Mouse (Mus musculus): ENCODE results near the gene Usp17le. TPM values are rescaled to one million over a fixed set of nuclear protein-coding genes. Genes with fewer than 3 reads are reported as not detected.
"Not testable (repeated sequence)": the region's sequence is repeated elsewhere in the genome, so short reads cannot be mapped to it uniquely, and the experiment has no call there.

Usp17le gene
- not detected for total RNA-seq (2022)

GRCm38 (mm10) chr7:104777370-104777769 lies at the start of gene Usp17le:
Usp17le (minus strand) TSS chr7:104777470.
- not testable (repeated sequence) for DNase-seq (ENCODE audit: low spot score)

GRCm38 (mm10) chr7:104810335-104810734 lies 33.1 kb upstream of the Usp17le start:
- DNase-seq (ENCODE audit: low spot score): not testable (repeated sequence)

DNA sequence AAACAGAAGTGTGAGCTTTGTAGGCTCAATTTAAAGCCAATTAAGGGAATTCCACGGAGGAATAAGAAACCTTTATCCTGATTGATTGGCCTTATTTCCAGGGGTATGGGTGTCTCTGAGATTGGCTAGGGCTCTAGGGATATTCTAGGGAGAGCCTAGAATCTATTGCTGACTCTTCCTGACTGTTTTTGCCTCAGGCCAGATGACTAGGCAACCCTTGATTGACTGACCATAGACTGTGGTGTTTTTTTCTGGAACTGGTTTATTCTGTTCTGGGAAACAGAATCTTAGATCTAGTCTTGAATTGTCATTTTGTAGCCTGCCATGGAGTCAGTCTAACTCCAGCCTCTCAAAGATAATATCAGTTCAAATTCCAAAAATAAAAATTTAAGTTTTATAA lies 13.5 kb upstream of the Usp17le start:
- no peak for DNase-seq (ENCODE audit: low spot score)

Other genes with a start within 250 kb of the Usp17le start
- not detected for gene Olfr651, start 227.3 kb downstream of the Usp17le start, total RNA-seq (2022)
- gene Olfr652, start 216.6 kb downstream of the Usp17le start, total RNA-seq (2022): not detected
- not detected for gene Olfr653, start 200.2 kb downstream of the Usp17le start, total RNA-seq (2022)
- not detected for gene Olfr654, start 190.4 kb downstream of the Usp17le start, total RNA-seq (2022)
- not detected for gene Olfr655, start 175.7 kb downstream of the Usp17le start, total RNA-seq (2022)
- not detected for gene Olfr656, start 163.5 kb downstream of the Usp17le start, total RNA-seq (2022)
- gene Olfr657, start 152.7 kb downstream of the Usp17le start, total RNA-seq (2022): not detected
- not detected for gene Olfr658, start 130.2 kb downstream of the Usp17le start, total RNA-seq (2022)
- not detected for gene Olfr659, start 110.7 kb downstream of the Usp17le start, total RNA-seq (2022)
- not detected for gene Olfr661, start 91.0 kb downstream of the Usp17le start, total RNA-seq (2022)
- gene Usp17lb, start 65.1 kb upstream of the Usp17le start, total RNA-seq (2022): not detected
- gene Usp17la, start 79.5 kb upstream of the Usp17le start, total RNA-seq (2022): not detected
- gene Olfr665, start 100.6 kb upstream of the Usp17le start, total RNA-seq (2022): not detected
- gene Olfr666, start 118.5 kb upstream of the Usp17le start, total RNA-seq (2022): not detected
- not detected for gene Olfr667, start 144.0 kb upstream of the Usp17le start, total RNA-seq (2022)
- not detected for gene Olfr668, start 150.6 kb upstream of the Usp17le start, total RNA-seq (2022)
- not detected for gene Olfr669, start 156.8 kb upstream of the Usp17le start, total RNA-seq (2022)
- not detected for gene Olfr670, start 185.2 kb upstream of the Usp17le start, total RNA-seq (2022)
- gene Olfr671, start 201.7 kb upstream of the Usp17le start, total RNA-seq (2022): not detected
- not detected for gene Olfr672, start 224.6 kb upstream of the Usp17le start, total RNA-seq (2022)